Mouse (Mus musculus) cerebellum, postnatal 10 days (tissue): Measurements from ENCODE around the gene Taar7d.
"Not testable (repeated sequence)": the region's sequence is repeated elsewhere in the genome, so short reads cannot be mapped to it uniquely, and the experiment has no call there.

Experiments
- DNase-seq, 2 experiments: peaks; one replicate each; pipeline ENCODE4 v3.0.0; 2021; ENCODE audit warnings: mixed read lengths in 2 of 2

The Taar7d gene

GRCm38 (mm10) chr10:24026922-24027321, at the start of gene Taar7d:
Taar7d (plus strand) TSS chr10:24027222.
- DNase-seq: no peak

- no peak for DNase-seq
These were observed 49.1 kb upstream of the Taar7d start for GRCm38 (mm10) chr10:23977958-23978357.

GRCm38 (mm10) chr10:23978901-23979705, 47.9 kb upstream of the Taar7d start:
- peak; percentile 90 to 91 for DNase-seq

- no peak for DNase-seq
These were observed 41.5 kb upstream of the Taar7d start, which contains the start of gene Taar6 for GRCm38 (mm10) chr10:23985546-23985945. Taar6 (minus strand) TSS chr10:23985646.

- no peak for DNase-seq
These were observed 40.6 kb upstream of the Taar7d start for GRCm38 (mm10) chr10:23986419-23986818.

GRCm38 (mm10) chr10:23993381-23993780, 33.6 kb upstream of the Taar7d start, which contains the start of gene Taar7a:
Taar7a (minus strand) TSS chr10:23993481.
- no peak for DNase-seq

GRCm38 (mm10) chr10:23999639-24000038, 27.4 kb upstream of the Taar7d start, which contains the start of gene Taar7b:
Taar7b (plus strand) TSS chr10:23999939.
- DNase-seq: no peak

- no peak for DNase-seq
These were observed 20.6 kb upstream of the Taar7d start for GRCm38 (mm10) chr10:24006442-24006841.

GRCm38 (mm10) chr10:24007034-24007433, 20.0 kb upstream of the Taar7d start:
- no peak for DNase-seq

- DNase-seq: no peak
These were observed 18.9 kb upstream of the Taar7d start for GRCm38 (mm10) chr10:24008143-24008542.

GRCm38 (mm10) chr10:24031347-24031746, 4.3 kb downstream of the Taar7d start:
- DNase-seq: no peak

- no peak for DNase-seq
These were observed 10.3 kb downstream of the Taar7d start, which contains the start of gene Taar7e for GRCm38 (mm10) chr10:24037314-24037713. Taar7e (plus strand) TSS chr10:24037614.

- DNase-seq: no peak
These were observed 13.3 kb downstream of the Taar7d start for GRCm38 (mm10) chr10:24040120-24040869.

GRCm38 (mm10) chr10:24049210-24049609, 22.2 kb downstream of the Taar7d start, which contains the start of gene Taar7f:
Taar7f (plus strand) TSS chr10:24049510.
- no peak for DNase-seq

- no peak for DNase-seq
These were observed 25.0 kb downstream of the Taar7d start for GRCm38 (mm10) chr10:24052039-24052438.

- no peak for DNase-seq
These were observed 32.0 kb downstream of the Taar7d start for GRCm38 (mm10) chr10:24058986-24059385.

- DNase-seq: not testable (repeated sequence)
These were observed 47.7 kb downstream of the Taar7d start for GRCm38 (mm10) chr10:24074751-24075150.

- not testable (repeated sequence) for DNase-seq
These were observed 49.2 kb downstream of the Taar7d start, which contains the start of gene Taar8a for GRCm38 (mm10) chr10:24076200-24076599. Taar8a (plus strand) TSS chr10:24076500.
